Mouse (Mus musculus) neural tube, embryonic 15.5 days (tissue): ENCODE data around the gene Olfr1057. TPM values are rescaled to one million over a fixed set of nuclear protein-coding genes. Genes with fewer than 3 reads are reported as not detected.
"Not testable (repeated sequence)": the region's sequence is repeated elsewhere in the genome, so short reads cannot be mapped to it uniquely, and the experiment has no call there.

Experiments used
- ATAC-seq: fragments of 200-750 bp; cut with Nextera tagmentation; 2 replicates; pipeline ENCODE4 v1.8.0; 2017; ENCODE audit warnings: mild to moderate bottlenecking, moderate TSS enrichment, moderate library complexity; ENCODE audit not compliant: low FRiP score
- H3K27ac ChIP-seq: fragments of 300-500 bp; sonication (generic); replicated peaks from 2 replicates; pipeline ENCODE4 v1.5.1; 2015; ENCODE audit warnings: mild to moderate bottlenecking, inconsistent platforms
- H3K27me3 ChIP-seq: fragments of 300-500 bp; sonication (generic); replicated peaks from 2 replicates; pipeline ENCODE4 v1.6.1; 2015; ENCODE audit warnings: inconsistent platforms
- H3K36me3 ChIP-seq: fragments of 300-500 bp; sonication (generic); 2 replicates; pipeline ENCODE4 v1.6.1; 2015; ENCODE audit warnings: inconsistent platforms
- H3K4me1 ChIP-seq: fragments of 300-500 bp; sonication (generic); 2 replicates; pipeline ENCODE4 v1.6.1; 2015; ENCODE audit warnings: inconsistent platforms
- H3K4me2 ChIP-seq: fragments of 300-500 bp; sonication (generic); 2 replicates; pipeline ENCODE4 v1.6.1; 2015; ENCODE audit warnings: inconsistent platforms, mild to moderate bottlenecking, moderate library complexity
- H3K4me3 ChIP-seq: fragments of 300-500 bp; sonication (generic); replicated peaks from 2 replicates; pipeline ENCODE4 v1.5.1; 2015; ENCODE audit warnings: mild to moderate bottlenecking, inconsistent platforms
- H3K9ac ChIP-seq: fragments of 300-500 bp; sonication (generic); replicated peaks from 2 replicates; pipeline ENCODE4 v1.6.1; 2015; ENCODE audit warnings: mild to moderate bottlenecking, inconsistent platforms
- H3K9me3 ChIP-seq: fragments of 300-500 bp; sonication (generic); replicated peaks from 2 replicates; pipeline ENCODE4 v1.6.1; 2016; ENCODE audit warnings: inconsistent platforms
- WGBS: fragments of 180-500 bp; shearing (Covaris S2); methylation state at CpG from one replicate; pipeline ENCODE4 v1.1.7; 2015; ENCODE audit warnings: mixed read lengths; 5-methylcytosine and 5-hydroxymethylcytosine counted together
- polyA plus RNA-seq: library from polyadenylated mRNA; unstranded; fragments of >200 nt; fragmentation: Nextera tagmentation; extraction: Ambion mirVana; gene quantifications from 2 replicates; pipeline ENCODE4 v1.2.1, GENCODE M21; 2015

Olfr1057 gene
- polyA plus RNA-seq, result not detected in 2 replicates

DNA sequence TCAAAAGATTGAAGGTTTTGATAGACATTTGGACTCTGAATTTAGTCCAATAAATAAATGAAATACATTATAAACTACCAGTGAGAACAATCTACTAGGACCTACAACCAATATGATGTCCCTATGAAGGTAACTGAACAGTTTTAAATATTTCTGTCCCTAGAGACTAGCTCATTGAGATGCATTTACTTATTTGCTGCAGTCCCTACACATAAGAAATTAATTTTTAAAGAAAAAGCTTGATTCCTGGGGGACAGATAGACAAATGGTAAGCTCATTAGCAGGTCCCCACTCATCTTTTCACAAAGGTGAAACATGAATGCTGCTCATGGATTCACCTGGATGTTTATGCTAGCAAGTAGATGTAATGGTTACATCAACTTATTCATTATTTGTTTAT is at the start of gene Olfr1057:
TSS of gene Olfr1057 (minus strand) at position 101 of the 400 bp plus-strand sequence.
- H3K27ac ChIP-seq, result no peak within 1 kb of the TSS
- H3K9ac ChIP-seq, result no peak within 1 kb of the TSS
- no peak for ATAC-seq
- H3K4me1 ChIP-seq, result no peaks in the 10 kb centered on the region
- H3K4me3 ChIP-seq, result no peak within 1 kb of the TSS
- H3K27me3 ChIP-seq, result no peaks in the 10 kb centered on the region
- no peaks in the 10 kb centered on the region for H3K9me3 ChIP-seq
- no peak within 1 kb of the TSS for H3K4me2 ChIP-seq
- no peaks in the 10 kb centered on the region for H3K36me3 ChIP-seq

DNA sequence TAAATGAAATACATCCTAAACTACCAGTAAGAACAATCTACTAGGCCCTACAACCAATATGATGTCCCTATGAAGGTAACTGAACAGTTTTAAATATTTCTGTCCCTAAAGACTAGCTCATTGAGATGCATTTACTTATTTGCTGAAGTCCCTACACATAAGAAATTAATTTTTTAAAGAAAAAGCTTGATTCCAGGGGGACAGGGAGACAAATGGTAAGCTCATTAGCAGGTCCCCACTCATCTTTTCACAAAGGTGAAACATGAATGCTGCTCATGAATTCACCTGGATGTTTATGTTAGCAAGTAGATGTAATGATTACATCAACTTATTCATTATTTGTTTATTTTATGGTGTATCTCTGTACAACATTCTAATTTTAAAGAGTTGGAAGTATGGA is 48.5 kb upstream of the Olfr1057 start, which contains the start of gene Olfr1062:
TSS of gene Olfr1062 (minus strand) at position 101 of the 400 bp plus-strand sequence.
- not testable (repeated sequence) for H3K4me3 ChIP-seq, H3K9ac ChIP-seq, H3K27ac ChIP-seq, H3K9me3 ChIP-seq, ATAC-seq, H3K4me1 ChIP-seq, H3K36me3 ChIP-seq, H3K27me3 ChIP-seq, H3K4me2 ChIP-seq

- H3K9ac ChIP-seq, result no peak within 1 kb of the TSS
- no peaks in the 10 kb centered on the region for H3K27me3 ChIP-seq
- H3K4me1 ChIP-seq, result no peaks in the 10 kb centered on the region
- H3K4me3 ChIP-seq, result no peak within 1 kb of the TSS
- H3K36me3 ChIP-seq, result no peaks in the 10 kb centered on the region
- ATAC-seq, result no peak
- 85% methylated on average over 1 of the region's 1 CpGs for WGBS
- no peak within 1 kb of the TSS for H3K4me2 ChIP-seq
- no peak within 1 kb of the TSS for H3K27ac ChIP-seq
- no peaks in the 10 kb centered on the region for H3K9me3 ChIP-seq
These were observed 35.8 kb upstream of the Olfr1057 start, which contains the start of gene Olfr1061 for GRCm38 (mm10) chr2:86413950-86414349. Gene Olfr1061, minus strand, starts transcription at chr2:86414050.

- no peaks in the 10 kb centered on the region for H3K27me3 ChIP-seq
- H3K9ac ChIP-seq, result no peak overlapping the region
- H3K27ac ChIP-seq, result no peak overlapping the region
- 92% methylated on average over 2 of the region's 2 CpGs for WGBS
- no peaks in the 10 kb centered on the region for H3K36me3 ChIP-seq
- ATAC-seq, result no peak
- no peak overlapping the region for H3K4me3 ChIP-seq
- no peaks in the 10 kb centered on the region for H3K4me1 ChIP-seq
- no peak overlapping the region for H3K4me2 ChIP-seq
- H3K9me3 ChIP-seq, result no peaks in the 10 kb centered on the region
These were observed 16.9 kb upstream of the Olfr1057 start for GRCm38 (mm10) chr2:86395114-86395513.

DNA sequence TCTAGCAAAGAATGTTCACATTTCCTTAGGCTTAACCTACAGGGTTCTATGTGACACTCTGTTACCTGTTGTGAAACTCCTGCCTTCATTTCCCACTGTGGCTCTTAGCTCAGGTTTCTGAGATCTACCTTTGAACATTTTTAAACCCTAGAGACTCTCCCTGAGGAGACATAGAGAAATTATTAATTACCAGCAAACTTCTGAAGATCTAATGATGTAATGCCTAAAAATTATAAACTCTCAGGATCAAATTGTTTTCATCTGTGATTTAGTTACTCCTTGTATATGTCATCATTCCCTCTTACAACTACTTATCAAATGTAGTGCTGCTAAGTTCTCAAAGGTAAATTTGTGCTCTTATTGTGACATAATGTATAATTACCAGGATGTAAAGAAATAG is 10.3 kb upstream of the Olfr1057 start, which contains the start of gene Olfr1058:
TSS of gene Olfr1058 (minus strand) at position 101 of the 400 bp plus-strand sequence.
- ATAC-seq, H3K4me2 ChIP-seq, H3K9me3 ChIP-seq, H3K9ac ChIP-seq, H3K4me3 ChIP-seq, H3K27me3 ChIP-seq, H3K27ac ChIP-seq, H3K36me3 ChIP-seq, H3K4me1 ChIP-seq: not testable (repeated sequence)

DNA sequence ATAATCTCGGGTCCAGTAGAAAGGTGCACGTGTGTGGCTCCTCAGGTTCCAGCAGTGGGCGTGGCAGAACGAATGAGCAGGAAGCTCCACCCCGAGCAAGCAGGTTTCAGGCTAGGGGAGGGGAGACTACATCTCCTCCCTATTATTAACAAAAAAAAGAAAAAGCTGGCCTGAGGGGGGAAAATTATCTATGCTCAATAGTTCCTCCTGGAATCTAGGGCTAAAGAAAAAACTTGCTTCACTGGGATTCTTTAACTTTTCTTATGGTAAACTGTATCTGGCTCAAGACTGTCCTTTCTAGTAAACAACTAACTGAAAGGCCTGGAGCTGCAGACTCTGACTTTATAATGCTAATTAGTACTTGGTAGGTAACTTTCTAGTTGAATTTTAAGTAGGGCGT is 11.9 kb downstream of the Olfr1057 start:
- H3K27ac ChIP-seq, ATAC-seq, H3K9me3 ChIP-seq, H3K4me2 ChIP-seq, H3K4me1 ChIP-seq, H3K36me3 ChIP-seq, H3K27me3 ChIP-seq, H3K4me3 ChIP-seq, H3K9ac ChIP-seq: not testable (repeated sequence)
- 60% methylated on average over 1 of the region's 6 CpGs for WGBS

DNA sequence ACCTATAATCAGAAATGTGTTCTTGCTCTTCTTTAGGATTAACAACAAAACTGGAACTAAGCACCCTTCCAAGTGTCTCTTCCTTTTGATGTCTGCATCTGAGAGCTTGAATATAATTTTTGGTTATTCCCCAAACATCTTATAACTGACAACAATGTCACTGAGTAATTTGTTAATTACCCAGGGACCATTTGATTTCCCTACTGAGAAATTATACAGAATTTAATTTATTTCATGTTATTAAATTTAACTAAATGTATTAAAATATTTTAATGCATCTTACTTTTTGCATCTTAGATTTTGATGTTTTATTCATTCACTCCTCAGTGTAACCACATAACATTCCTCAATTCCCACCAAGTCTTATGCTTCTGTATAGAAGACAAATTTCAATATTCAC is 15.8 kb downstream of the Olfr1057 start, which contains the start of gene Olfr1056:
TSS of gene Olfr1056 (minus strand) at position 101 of the 400 bp plus-strand sequence.
- H3K27ac ChIP-seq, result no peak within 1 kb of the TSS
- H3K36me3 ChIP-seq, result no peaks in the 10 kb centered on the region
- H3K4me1 ChIP-seq, result no peaks in the 10 kb centered on the region
- no peak within 1 kb of the TSS for H3K4me2 ChIP-seq
- no peaks in the 10 kb centered on the region for H3K27me3 ChIP-seq
- H3K4me3 ChIP-seq, result no peak within 1 kb of the TSS
- no peak for ATAC-seq
- H3K9me3 ChIP-seq, result no peaks in the 10 kb centered on the region
- no peak within 1 kb of the TSS for H3K9ac ChIP-seq

DNA sequence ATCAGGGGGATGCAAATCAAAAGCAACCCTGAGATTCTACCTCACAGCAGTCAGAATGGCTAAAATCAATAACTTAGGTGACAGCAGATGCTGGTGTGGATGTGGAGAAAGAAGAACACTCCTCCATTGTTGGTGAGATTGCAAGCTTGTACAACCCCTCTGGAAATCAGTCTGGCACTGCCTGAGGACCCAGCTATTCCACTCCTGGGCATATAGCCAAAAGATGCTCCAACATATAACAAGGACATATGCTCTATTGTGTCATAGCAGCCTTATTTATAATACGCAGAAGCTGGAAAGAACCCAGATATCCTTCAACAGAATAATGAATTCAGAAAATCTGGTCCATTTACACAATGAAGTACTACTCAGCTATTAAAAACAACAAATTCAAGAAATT is 26.4 kb downstream of the Olfr1057 start:
- not testable (repeated sequence) for H3K4me2 ChIP-seq, H3K27me3 ChIP-seq, H3K27ac ChIP-seq, H3K4me3 ChIP-seq, H3K36me3 ChIP-seq, H3K9ac ChIP-seq, H3K9me3 ChIP-seq, H3K4me1 ChIP-seq, ATAC-seq
- WGBS, result 90% methylated on average over 1 of the region's 1 CpGs

- WGBS, result 91% methylated on average over 5 of the region's 5 CpGs
- Histone ChIP-seq H3K27me3 (no peaks in the 10 kb centered on the region), H3K9me3 (no peaks in the 10 kb centered on the region), H3K4me3 (no peak within 1 kb of the TSS), H3K9ac (no peak within 1 kb of the TSS), H3K4me2 (no peak within 1 kb of the TSS), H3K4me1 (no peaks in the 10 kb centered on the region), H3K36me3 (no peaks in the 10 kb centered on the region), H3K27ac (no peak within 1 kb of the TSS)
- no peak for ATAC-seq
These were observed 28.0 kb downstream of the Olfr1057 start, which contains the start of gene Olfr1055 for GRCm38 (mm10) chr2:86350184-86350583. Gene Olfr1055, minus strand, starts transcription at chr2:86350284.

GRCm38 (mm10) chr2:86335333-86335732 is 42.9 kb downstream of the Olfr1057 start, which contains the start of gene Olfr1054:
Gene Olfr1054, minus strand, starts transcription at chr2:86335433.
- H3K27me3 ChIP-seq, result no peaks in the 10 kb centered on the region
- H3K4me1 ChIP-seq, result no peaks in the 10 kb centered on the region
- ATAC-seq, result no peak
- no peak within 1 kb of the TSS for H3K27ac ChIP-seq
- H3K36me3 ChIP-seq, result no peaks in the 10 kb centered on the region
- WGBS, result 86% methylated on average over 3 of the region's 3 CpGs
- H3K9ac ChIP-seq, result no peak within 1 kb of the TSS
- H3K4me2 ChIP-seq, result no peak within 1 kb of the TSS
- no peak within 1 kb of the TSS for H3K4me3 ChIP-seq
- no peaks in the 10 kb centered on the region for H3K9me3 ChIP-seq

Other genes starting within 250 kb of the Olfr1057 start
- gene Olfr1039, start 242.5 kb downstream of the Olfr1057 start, polyA plus RNA-seq, result not detected in 2 replicates
- gene Olfr1040, start 231.7 kb downstream of the Olfr1057 start, polyA plus RNA-seq, result not detected in 2 replicates
- gene Olfr1042, start 216.6 kb downstream of the Olfr1057 start, polyA plus RNA-seq, result not detected in 2 replicates
- not detected in 2 replicates for gene Olfr1043, start 210.9 kb downstream of the Olfr1057 start, polyA plus RNA-seq
- not detected in 2 replicates for gene Olfr1044, start 200.6 kb downstream of the Olfr1057 start, polyA plus RNA-seq
- gene Olfr52, start 192.7 kb downstream of the Olfr1057 start, polyA plus RNA-seq, result not detected in 2 replicates
- gene Olfr1045, start 175.4 kb downstream of the Olfr1057 start, polyA plus RNA-seq, result not detected in 2 replicates
- gene Olfr1046, start 159.1 kb downstream of the Olfr1057 start, polyA plus RNA-seq, result not detected in 2 replicates
- gene Olfr1047, start 147.0 kb downstream of the Olfr1057 start, polyA plus RNA-seq, result not detected in 2 replicates
- gene Olfr1048, start 138.1 kb downstream of the Olfr1057 start, polyA plus RNA-seq, result not detected in 2 replicates
- not detected in 2 replicates for gene Olfr1049, start 120.1 kb downstream of the Olfr1057 start, polyA plus RNA-seq
- gene Olfr1051, start 99.3 kb downstream of the Olfr1057 start, polyA plus RNA-seq, result not detected in 2 replicates
- gene Olfr1052, start 85.9 kb downstream of the Olfr1057 start, polyA plus RNA-seq, result not detected in 2 replicates
- gene Olfr1053, start 63.1 kb downstream of the Olfr1057 start, polyA plus RNA-seq, result not detected in 2 replicates
- not detected in 2 replicates for gene Olfr1054, start 43.0 kb downstream of the Olfr1057 start, polyA plus RNA-seq
- not detected in 2 replicates for gene Olfr1055, start 28.1 kb downstream of the Olfr1057 start, polyA plus RNA-seq
- not detected in 2 replicates for gene Olfr1056, start 15.9 kb downstream of the Olfr1057 start, polyA plus RNA-seq
- gene Olfr1058, start 10.2 kb upstream of the Olfr1057 start, polyA plus RNA-seq, result not detected in 2 replicates
- gene Olfr1061, start 35.7 kb upstream of the Olfr1057 start, polyA plus RNA-seq, result not detected in 2 replicates
- not detected in 2 replicates for gene Olfr1062, start 48.4 kb upstream of the Olfr1057 start, polyA plus RNA-seq
- gene Olfr1065, start 72.2 kb upstream of the Olfr1057 start, polyA plus RNA-seq, result not detected in 2 replicates
- not detected in 2 replicates for gene Olfr1066, start 77.9 kb upstream of the Olfr1057 start, polyA plus RNA-seq
- not detected in 2 replicates for gene Olfr228, start 109.0 kb upstream of the Olfr1057 start, polyA plus RNA-seq
- gene Olfr1076, start 130.1 kb upstream of the Olfr1057 start, polyA plus RNA-seq, result not detected in 2 replicates
- gene Olfr1079, start 164.1 kb upstream of the Olfr1057 start, polyA plus RNA-seq, result not detected in 2 replicates
- gene Olfr1080, start 179.8 kb upstream of the Olfr1057 start, polyA plus RNA-seq, result not detected in 2 replicates
- gene Olfr1082, start 220.6 kb upstream of the Olfr1057 start, polyA plus RNA-seq, result not detected in 2 replicates